In genomic region chr6:83350851-83351405, GRCm38 (mm10) we compare ENCODE assay signal across 18 mouse cellular contexts. TPM values are rescaled to one million over a fixed set of nuclear protein-coding genes. Genes with fewer than 3 reads are reported as not detected.
A peak's percentile ranks its signal among the peaks of the same experiment; 100 is the strongest.
DNase-seq lines count a peak whose midpoint lies in the region; ATAC-seq and TF ChIP-seq lines count a peak whose summit lies in the region.
"Had no signal": no experiment of that assay in that cellular context is flagged by ENCODE, and none has a peak within 500 bp of the region (broad histone marks: within the 10 kb centered on the region; RNA-seq: fewer than 3 reads in every experiment).

No protein-coding gene starts in this region.

- peaks cover 7% of the 10 kb centered on the region for H3K4me1 ChIP-seq in heart, embryonic 11.5 days (ENCODE audit: control insufficient read depth, insufficient read depth, low read length)
- peaks cover 20% of the 10 kb centered on the region for H3K4me1 ChIP-seq in stomach, embryonic 16.5 days (ENCODE audit: control insufficient read depth, insufficient read depth, low read length)
- no peaks in the 10 kb centered on the region for H3K4me1 ChIP-seq in stomach, postnatal 0 days (replicated peaks; ENCODE audit: control insufficient read depth, insufficient read depth)
- peaks cover 15% of the 10 kb centered on the region for H3K4me1 ChIP-seq in limb, embryonic 13.5 days

- no peak for TF ChIP-seq POLR2A in myocyte (IDR thresholded peaks at IDR 0.05; ENCODE audit: insufficient read length, low read depth)

- H3ac ChIP-seq in myocyte (ENCODE audit: control insufficient read depth, insufficient read length), result no peak overlapping the region

- TF ChIP-seq EP300 in stomach, postnatal 0 days (optimal IDR thresholded peaks at IDR 0.05), result no peak

- peaks cover 11% of the 10 kb centered on the region for H3K36me3 ChIP-seq in heart, embryonic 11.5 days (ENCODE audit: control insufficient read depth, insufficient read depth, low read length)
- H3K36me3 ChIP-seq in stomach, embryonic 16.5 days (ENCODE audit: control insufficient read depth, insufficient read depth, low read length), result peaks cover 5% of the 10 kb centered on the region; the same call in 1 of the 2 replicates
- H3K36me3 ChIP-seq in stomach, postnatal 0 days (ENCODE audit: control insufficient read depth, insufficient read depth, low read length), result 0 out of 2 replicates have a peak, but pooled peaks cover 2% of the 10 kb centered on the region
- H3K36me3 ChIP-seq in limb, embryonic 13.5 days, result peaks cover 34% of the 10 kb centered on the region
- H3K36me3 ChIP-seq in myocyte (ENCODE audit: control insufficient read depth, insufficient read depth), result no peaks in the 10 kb centered on the region

- intact Hi-C loops in heart, postnatal 14 days (cut with DNase I), result loop anchor here (10.0 kb wide), 1 partner anchor 136 kb away; the partner anchor contains the start of gene Slc4a5
- intact Hi-C loops in gastrocnemius, postnatal 36 days (cut with DNase I), result loop anchor here (10.0 kb wide), 1 partner anchor 324 kb away; the partner anchor contains the start of gene Cd207

- 84% methylated on average over 16 of the region's 16 CpGs for WGBS in heart, embryonic 11.5 days (ENCODE audit: insufficient replicate concordance)
- 85% methylated on average over 16 of the region's 16 CpGs for WGBS in stomach, embryonic 16.5 days
- 84% methylated on average over 16 of the region's 16 CpGs for WGBS in stomach, postnatal 0 days
- WGBS in limb, embryonic 13.5 days, result 91% methylated on average over 16 of the region's 16 CpGs

- H3K4me2 ChIP-seq in heart, embryonic 11.5 days, result peak overlapping the region; percentile 88
- H3K4me2 ChIP-seq in stomach, embryonic 16.5 days (ENCODE audit: low read depth, low read length), result no peak overlapping the region
- H3K4me2 ChIP-seq in stomach, postnatal 0 days (replicated peaks; ENCODE audit: low read depth), result no peak overlapping the region
- H3K4me2 ChIP-seq in limb, embryonic 13.5 days (replicated peaks), result no peak overlapping the region
- H3K4me2 ChIP-seq in myocyte (ENCODE audit: low read depth), result no peak overlapping the region

- DNase-seq in heart, postnatal 14 days, result no peak
- DNase-seq in stomach, postnatal 0 days (ENCODE audit: low spot score), result no peak
- no peak for DNase-seq in ovary, postnatal 10 days (ENCODE audit: low spot score)
- DNase-seq in gastrocnemius, postnatal 36 days, result no peak
- DNase-seq: heart, adult 11 months; kidney, postnatal 14 days; layer of hippocampus, adult 9-11 months; right cerebral cortex, postnatal 4 days; thymus, postnatal 4 days had no signal

- no peak for ATAC-seq in heart, embryonic 11.5 days (replicated peaks; ENCODE audit: insufficient number of reproducible peaks, low FRiP score, low TSS enrichment)
- ATAC-seq in stomach, embryonic 16.5 days (ENCODE audit: insufficient read depth, low FRiP score), result no peak
- no peak for ATAC-seq in stomach, postnatal 0 days (ENCODE audit: low FRiP score, low TSS enrichment)
- no peak for ATAC-seq in limb, embryonic 13.5 days (ENCODE audit: low FRiP score, low read depth)
- ATAC-seq: lung, postnatal 0 days; Patski had no signal

- peak overlapping the region; percentile 54 for H3K27ac ChIP-seq in heart, embryonic 11.5 days (ENCODE audit: low read depth, low read length)
- H3K27ac ChIP-seq in stomach, embryonic 16.5 days (ENCODE audit: low read length), result peak overlapping the region; percentile 52
- no peak overlapping the region for H3K27ac ChIP-seq in stomach, postnatal 0 days (replicated peaks)
- H3K27ac ChIP-seq in limb, embryonic 13.5 days, result no peak overlapping the region
- H3K27ac ChIP-seq: embryonic facial prominence, embryonic 15.5 days had no signal

- no peaks in the 10 kb centered on the region for H3K27me3 ChIP-seq in heart, embryonic 11.5 days (ENCODE audit: control insufficient read depth, insufficient read depth, low read length)
- H3K27me3 ChIP-seq in stomach, embryonic 16.5 days (ENCODE audit: control insufficient read depth, insufficient read depth, low read length), result no peaks in the 10 kb centered on the region
- no peaks in the 10 kb centered on the region for H3K27me3 ChIP-seq in stomach, postnatal 0 days (ENCODE audit: control insufficient read depth, insufficient read depth, low read length)
- no peaks in the 10 kb centered on the region for H3K27me3 ChIP-seq in limb, embryonic 13.5 days
- H3K27me3 ChIP-seq in myocyte (ENCODE audit: control insufficient read depth, insufficient read depth, insufficient read length), result no peaks in the 10 kb centered on the region
- H3K27me3 ChIP-seq: embryonic facial prominence, embryonic 15.5 days; intestine, embryonic 15.5 days; megakaryocyte, embryonic 14.5 days; Patski had no signal

- H3K9ac ChIP-seq in heart, embryonic 11.5 days (ENCODE audit: low read depth, low read length), result 0 out of 2 replicates have a peak overlapping the region, but pooled peaks have one; percentile 49
- H3K9ac ChIP-seq in stomach, embryonic 16.5 days (ENCODE audit: low read length), result peak overlapping the region; percentile 95; the same call in 1 of the 2 replicates
- H3K9ac ChIP-seq in stomach, postnatal 0 days (ENCODE audit: low read length), result no peak overlapping the region
- H3K9ac ChIP-seq in limb, embryonic 13.5 days, result 0 out of 2 replicates have a peak overlapping the region, but pooled peaks have one; percentile 31

- TF ChIP-seq CTCF in stomach, postnatal 0 days (IDR thresholded peaks at IDR 0.05; ENCODE audit: low read depth), result no peak

- H3K79me2 ChIP-seq in myocyte (ENCODE audit: control insufficient read depth, insufficient read depth), result peaks cover 10% of the 10 kb centered on the region

- no peaks in the 10 kb centered on the region for H3K9me3 ChIP-seq in heart, embryonic 11.5 days (replicated peaks; ENCODE audit: control insufficient read depth, low read length)
- no peaks in the 10 kb centered on the region for H3K9me3 ChIP-seq in stomach, embryonic 16.5 days (replicated peaks; ENCODE audit: control insufficient read depth, low read length)
- no peaks in the 10 kb centered on the region for H3K9me3 ChIP-seq in stomach, postnatal 0 days (ENCODE audit: control insufficient read depth, low read length)
- no peaks in the 10 kb centered on the region for H3K9me3 ChIP-seq in limb, embryonic 13.5 days
- H3K9me3 ChIP-seq: embryonic facial prominence, embryonic 15.5 days; intestine, embryonic 15.5 days; megakaryocyte, embryonic 14.5 days had no signal

- H3K4me3 ChIP-seq in heart, embryonic 11.5 days (ENCODE audit: low read depth, low read length), result no peak overlapping the region
- H3K4me3 ChIP-seq in stomach, embryonic 16.5 days (replicated peaks; ENCODE audit: low read length), result no peak overlapping the region
- H3K4me3 ChIP-seq in stomach, postnatal 0 days (ENCODE audit: low read depth, low read length), result no peak overlapping the region
- H3K4me3 ChIP-seq in limb, embryonic 13.5 days, result no peak overlapping the region
- H3K4me3 ChIP-seq in myocyte, result peak overlapping the region; percentile 38

TF ChIP-seq in myocyte, 11 proteins besides CTCF, POLR2A, EP300 and RAD21:
- no peak for TF ChIP-seq TCF3 (IDR thresholded peaks at IDR 0.05; ENCODE audit: insufficient read length, low read depth)
- no peak for TF ChIP-seq MYOG (IDR thresholded peaks at IDR 0.05; ENCODE audit: control insufficient read depth in 1 of 3, insufficient read depth in 1 of 3, insufficient read length in 2 of 3, low read depth in 2 of 3)
- TF ChIP-seq E2F4 (IDR thresholded peaks at IDR 0.05; ENCODE audit: insufficient read depth), result no peak
- TF ChIP-seq POLR2AphosphoS2 (IDR thresholded peaks at IDR 0.05; ENCODE audit: insufficient read length, low read depth), result peak; percentile 10
- no peak for TF ChIP-seq USF1 (IDR thresholded peaks at IDR 0.05; ENCODE audit: low read depth)

RNA-seq across cellular contexts. Expression of gene Bola3, which starts 2.0 kb away (rescaled TPM):
- 279 and 280 TPM in 2 replicates for polyA plus RNA-seq in heart, embryonic 11.5 days (2014; fragmentation: Nextera tagmentation; extraction: Ambion mirVana)
- 100 to 1,000 TPM; 297 to 299 TPM for total RNA-seq in heart, postnatal 14 days (2021)
- polyA plus RNA-seq in stomach, embryonic 16.5 days (2015; fragmentation: Nextera tagmentation; extraction: Ambion mirVana), result 121 and 145 TPM in 2 replicates
- 156 and 162 TPM in 2 replicates for polyA plus RNA-seq in stomach, postnatal 0 days (2015; fragmentation: Nextera tagmentation; extraction: Ambion mirVana)
- polyA plus RNA-seq in limb, embryonic 13.5 days (2015; fragmentation: Nextera tagmentation; extraction: Ambion mirVana), result 117 and 128 TPM in 2 replicates
- polyA plus RNA-seq in myocyte (2012; fragmentation: generic; extraction: Trizol), result 104 TPM
- total RNA-seq in gastrocnemius, postnatal 36 days (2021), result 100 to 1,000 TPM; 223 to 243 TPM

RNA-seq across cellular contexts. Expression of gene Mob1a, which starts 25.1 kb away (rescaled TPM):
- 42.2 and 49.5 TPM in 2 replicates for polyA plus RNA-seq in heart, embryonic 11.5 days (2014; fragmentation: Nextera tagmentation; extraction: Ambion mirVana)
- total RNA-seq in heart, postnatal 14 days (2021), result 10 to 100 TPM; 29.3 to 30.0 TPM
- 67.6 and 67.9 TPM in 2 replicates for polyA plus RNA-seq in stomach, embryonic 16.5 days (2015; fragmentation: Nextera tagmentation; extraction: Ambion mirVana)
- 31.0 and 32.5 TPM in 2 replicates for polyA plus RNA-seq in stomach, postnatal 0 days (2015; fragmentation: Nextera tagmentation; extraction: Ambion mirVana)
- 59.0 and 65.9 TPM in 2 replicates for polyA plus RNA-seq in limb, embryonic 13.5 days (2015; fragmentation: Nextera tagmentation; extraction: Ambion mirVana)
- 22.8 TPM for polyA plus RNA-seq in myocyte (2012; fragmentation: generic; extraction: Trizol)
- 1 to 10 TPM; 9.5 to 9.8 TPM for total RNA-seq in gastrocnemius, postnatal 36 days (2021)

RNA-seq across cellular contexts. Expression of gene Mthfd2, which starts 25.2 kb away (rescaled TPM):
- 44.5 and 45.4 TPM in 2 replicates for polyA plus RNA-seq in heart, embryonic 11.5 days (2014; fragmentation: Nextera tagmentation; extraction: Ambion mirVana)
- 1 to 10 TPM; 4.4 to 5.9 TPM for total RNA-seq in heart, postnatal 14 days (2021)
- 29.6 and 35.2 TPM in 2 replicates for polyA plus RNA-seq in stomach, embryonic 16.5 days (2015; fragmentation: Nextera tagmentation; extraction: Ambion mirVana)
- 21.1 and 23.0 TPM in 2 replicates for polyA plus RNA-seq in stomach, postnatal 0 days (2015; fragmentation: Nextera tagmentation; extraction: Ambion mirVana)
- 40.5 and 40.8 TPM in 2 replicates for polyA plus RNA-seq in limb, embryonic 13.5 days (2015; fragmentation: Nextera tagmentation; extraction: Ambion mirVana)
- 260 TPM for polyA plus RNA-seq in myocyte (2012; fragmentation: generic; extraction: Trizol)
- total RNA-seq in gastrocnemius, postnatal 36 days (2021), result 1 to 10 TPM; 4.3 to 8.2 TPM

Comparison
In these comparisons a context has a peak if more than half of its experiments do, and no peak if none do; other contexts are left out.
1. H3K27ac ChIP-seq: peak in heart, embryonic 11.5 days (single experiment) and stomach, embryonic 16.5 days (single experiment); none in stomach, postnatal 0 days (single experiment) and limb, embryonic 13.5 days (single experiment).